Mouse (Mus musculus) left cerebral cortex, adult 11 months (tissue): ENCODE data around the gene Rnf187.
A peak's percentile ranks its signal among the peaks of the same experiment; 100 is the strongest.
"Not testable (repeated sequence)": the region's sequence is repeated elsewhere in the genome, so short reads cannot be mapped to it uniquely, and the experiment has no call there.

ENCODE experiments used
- DNase-seq: peaks from one replicate; pipeline ENCODE4 v3.0.0; 2022; ENCODE audit warnings: low spot score

The Rnf187 gene

DNA sequence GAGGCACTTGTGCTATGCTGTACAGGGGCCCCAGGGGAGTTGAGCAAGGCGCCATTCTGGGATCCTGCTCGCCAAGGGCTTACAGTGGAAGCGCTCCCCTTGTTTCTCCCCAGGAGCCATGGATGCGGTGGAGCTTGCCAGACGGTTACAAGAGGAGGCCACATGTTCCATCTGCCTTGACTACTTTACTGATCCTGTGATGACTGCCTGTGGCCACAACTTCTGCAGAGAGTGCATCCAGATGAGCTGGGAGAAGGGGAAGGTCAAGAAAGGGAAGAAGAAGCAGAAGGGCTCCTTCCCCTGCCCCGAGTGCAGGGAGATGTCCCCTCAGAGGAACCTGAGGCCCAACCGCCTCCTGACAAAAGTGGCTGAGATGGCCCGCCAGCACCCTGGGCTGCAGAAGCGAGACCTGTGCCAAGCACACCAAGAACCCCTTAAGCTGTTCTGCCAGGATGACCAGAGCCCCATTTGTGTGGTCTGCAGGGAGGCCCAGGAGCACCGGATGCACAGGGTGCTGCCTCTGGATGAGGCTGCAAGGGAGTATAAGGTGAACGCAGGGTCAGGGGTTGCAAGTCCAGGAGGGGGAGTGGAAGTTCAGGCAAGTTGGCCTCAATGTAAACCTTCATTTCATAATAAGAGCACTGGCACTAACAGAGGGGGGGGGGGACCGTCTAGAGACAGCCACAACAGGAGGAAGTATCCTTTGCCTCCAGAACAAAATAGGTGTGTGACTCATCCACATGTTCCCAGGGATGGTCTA is 26.5 kb upstream of the Rnf187 start:
- DNase-seq, result no peak

DNA sequence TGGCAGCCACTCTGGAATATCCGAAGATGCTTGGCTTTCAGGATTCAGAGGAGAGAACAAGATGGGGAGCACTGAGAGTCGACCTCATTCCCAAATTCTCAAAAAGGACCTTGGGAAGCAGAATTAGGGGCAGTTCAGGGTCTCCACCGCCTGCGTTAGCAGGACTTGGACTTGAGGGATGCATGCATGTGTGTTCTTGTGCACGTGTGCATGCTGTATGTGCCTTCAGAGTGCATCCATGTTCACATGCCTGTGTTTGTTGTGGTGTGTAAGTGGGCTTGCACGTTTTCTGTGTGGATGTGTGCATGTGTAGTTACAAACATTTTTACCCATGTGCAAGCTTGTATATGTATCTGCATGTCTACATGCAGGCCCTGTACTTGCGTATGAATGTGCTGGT is 25.5 kb upstream of the Rnf187 start:
- DNase-seq, result no peak

GRCm38 (mm10) chr11:58963543-58963942 is 24.8 kb upstream of the Rnf187 start:
- no peak for DNase-seq

GRCm38 (mm10) chr11:58961364-58962177 is 22.9 kb upstream of the Rnf187 start:
- DNase-seq, result no peak

DNA sequence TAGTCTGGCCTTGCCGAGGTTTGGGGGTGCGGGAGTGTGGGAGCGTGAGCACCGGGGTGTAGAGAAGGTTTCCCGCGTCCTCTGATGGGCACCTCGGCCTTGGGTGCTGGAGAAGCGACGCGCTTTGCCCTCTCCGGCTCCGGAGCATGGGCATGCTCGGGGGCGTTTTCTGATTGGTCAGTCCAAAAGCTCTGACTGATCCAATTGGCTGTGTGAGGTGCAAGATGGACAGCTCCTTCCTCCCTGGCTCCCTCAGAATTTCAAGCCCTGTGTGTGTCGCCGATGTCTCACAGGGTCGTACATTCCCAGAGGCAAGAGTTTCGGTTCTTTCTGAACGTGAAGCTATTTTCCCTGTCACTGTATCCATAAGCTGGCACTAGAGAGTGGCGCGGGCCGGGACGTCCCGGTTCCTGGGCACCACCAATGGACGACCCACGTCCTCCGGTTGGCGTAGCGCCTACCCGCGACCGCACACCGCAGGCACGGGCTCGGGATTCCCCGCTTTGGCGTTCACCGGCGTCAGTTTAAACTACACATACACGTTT is 21.3 kb upstream of the Rnf187 start:
- no peak for DNase-seq

- DNase-seq, result no peak
These were observed 20.6 kb upstream of the Rnf187 start for GRCm38 (mm10) chr11:58959186-58959825.

DNA sequence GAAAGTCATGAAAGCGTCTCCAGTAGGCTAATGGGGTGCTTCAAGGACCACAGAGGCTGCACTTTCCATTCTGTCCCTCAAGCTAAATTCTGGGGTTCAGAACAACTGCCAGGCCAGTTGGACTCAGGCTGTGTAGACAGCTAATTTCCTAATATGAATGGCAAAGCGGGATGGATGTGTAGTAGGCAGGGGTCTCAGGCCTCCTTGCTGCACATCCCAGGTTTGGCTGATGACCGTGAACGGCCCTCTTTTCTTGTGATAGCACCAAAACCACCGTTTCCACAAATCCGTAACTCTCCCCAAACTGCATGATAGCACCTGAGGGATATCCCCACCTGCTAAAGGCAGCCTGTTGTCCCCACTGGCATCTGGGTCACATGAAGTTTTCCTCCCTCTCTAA is 19.8 kb upstream of the Rnf187 start:
- no peak for DNase-seq

DNA sequence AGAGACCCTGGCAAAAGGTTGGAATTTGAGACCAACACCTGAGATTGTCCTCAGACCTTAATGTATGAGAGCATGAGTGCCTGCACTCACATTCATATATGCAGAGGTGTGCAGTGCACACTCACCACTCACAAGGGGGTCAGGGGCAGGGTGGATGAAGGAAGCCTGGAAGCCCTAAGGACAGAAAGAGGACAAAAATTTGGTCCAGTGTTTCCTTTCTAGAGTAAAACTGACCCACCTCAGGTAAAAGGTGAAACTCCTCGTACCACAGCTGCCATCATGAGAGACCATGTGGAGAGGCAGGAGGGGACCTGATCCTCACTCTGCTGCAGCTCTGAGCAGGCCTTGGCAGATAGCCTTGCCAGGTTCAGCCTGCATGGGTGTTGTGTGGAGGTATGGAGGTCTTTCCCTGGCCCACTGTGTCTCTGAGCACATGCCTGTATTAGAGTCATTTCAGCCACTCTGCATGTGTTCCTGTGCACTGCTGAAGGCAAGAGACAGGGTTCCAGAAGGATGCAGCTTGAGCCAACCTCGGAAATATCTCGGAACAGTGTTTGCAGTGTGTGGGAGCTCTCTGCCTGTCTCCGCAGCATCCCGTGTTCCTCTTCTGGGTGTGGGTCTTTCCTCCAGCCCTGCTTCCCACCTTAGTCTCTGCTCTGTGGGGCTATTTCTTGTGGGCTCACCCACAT is 18.7 kb upstream of the Rnf187 start:
- DNase-seq, result no peak

GRCm38 (mm10) chr11:58955868-58956257 is 17.1 kb upstream of the Rnf187 start:
- no peak for DNase-seq

GRCm38 (mm10) chr11:58955143-58955867 is 16.6 kb upstream of the Rnf187 start:
- DNase-seq, result no peak

- peak; percentile 99 for DNase-seq
These were observed 15.9 kb upstream of the Rnf187 start, which contains the start of the genes Hist3h2a and Trim17 for GRCm38 (mm10) chr11:58954420-58955142. TSS of gene Hist3h2a (plus strand) at chr11:58954685. TSS of gene Trim17 (plus strand) at chr11:58954685.

DNA sequence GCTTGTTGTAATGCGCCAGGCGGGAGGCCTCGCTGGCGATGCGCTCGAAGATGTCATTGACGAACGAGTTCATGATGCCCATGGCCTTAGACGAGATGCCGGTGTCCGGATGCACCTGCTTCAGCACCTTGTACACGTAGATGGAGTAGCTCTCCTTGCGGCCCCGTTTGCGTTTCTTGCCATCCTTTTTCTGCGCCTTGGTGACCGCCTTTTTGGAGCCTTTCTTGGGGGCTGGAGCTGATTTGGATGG is 15.4 kb upstream of the Rnf187 start:
- not testable (repeated sequence) for DNase-seq

- no peak for DNase-seq
These were observed 14.8 kb upstream of the Rnf187 start for GRCm38 (mm10) chr11:58953351-58954169.

- no peak for DNase-seq
These were observed 12.5 kb upstream of the Rnf187 start for GRCm38 (mm10) chr11:58951210-58951609.

- no peak for DNase-seq
These were observed 11.0 kb upstream of the Rnf187 start for GRCm38 (mm10) chr11:58949480-58950431.

DNA sequence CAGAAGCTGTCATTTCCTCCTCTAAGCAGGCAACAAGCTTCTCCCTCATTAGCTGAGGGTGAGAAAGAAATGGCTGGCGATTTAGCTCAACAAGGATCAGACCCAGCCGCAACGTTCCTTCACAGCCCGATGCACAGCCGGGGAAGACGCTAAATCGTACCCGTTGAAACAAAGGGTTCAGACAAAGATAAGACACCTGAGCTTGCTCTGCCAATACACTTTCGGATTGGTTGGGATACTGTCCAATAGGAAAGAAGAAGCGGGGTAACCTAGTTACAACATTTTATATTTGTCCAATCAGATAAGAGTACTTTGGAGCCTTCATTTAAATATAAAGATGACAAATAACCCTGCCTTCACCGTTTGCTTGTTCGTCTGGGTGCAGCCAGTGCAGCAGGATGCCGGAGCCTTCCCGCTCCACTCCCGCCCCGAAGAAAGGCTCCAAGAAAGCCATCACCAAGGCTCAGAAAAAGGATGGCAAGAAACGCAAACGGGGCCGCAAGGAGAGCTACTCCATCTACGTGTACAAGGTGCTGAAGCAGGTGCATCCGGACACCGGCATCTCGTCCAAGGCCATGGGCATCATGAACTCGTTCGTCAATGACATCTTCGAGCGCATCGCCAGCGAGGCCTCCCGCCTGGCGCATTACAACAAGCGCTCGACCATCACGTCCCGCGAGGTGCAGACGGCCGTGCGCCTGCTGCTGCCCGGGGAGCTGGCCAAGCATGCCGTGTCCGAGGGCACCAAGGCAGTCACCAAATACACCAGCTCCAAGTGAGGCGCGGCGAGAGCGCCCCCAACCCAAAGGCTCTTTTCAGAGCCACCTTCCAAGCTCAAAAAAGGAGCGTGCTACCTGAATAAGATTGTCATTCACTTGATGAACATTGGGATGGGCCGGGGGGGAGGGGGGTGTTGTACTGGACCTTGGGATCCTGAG is 10.1 kb upstream of the Rnf187 start, which contains the start of gene Hist3h2ba:
Hist3h2ba (plus strand) TSS at position 379 of the 938 bp plus-strand sequence.
- DNase-seq, result peak; percentile 88

DNA sequence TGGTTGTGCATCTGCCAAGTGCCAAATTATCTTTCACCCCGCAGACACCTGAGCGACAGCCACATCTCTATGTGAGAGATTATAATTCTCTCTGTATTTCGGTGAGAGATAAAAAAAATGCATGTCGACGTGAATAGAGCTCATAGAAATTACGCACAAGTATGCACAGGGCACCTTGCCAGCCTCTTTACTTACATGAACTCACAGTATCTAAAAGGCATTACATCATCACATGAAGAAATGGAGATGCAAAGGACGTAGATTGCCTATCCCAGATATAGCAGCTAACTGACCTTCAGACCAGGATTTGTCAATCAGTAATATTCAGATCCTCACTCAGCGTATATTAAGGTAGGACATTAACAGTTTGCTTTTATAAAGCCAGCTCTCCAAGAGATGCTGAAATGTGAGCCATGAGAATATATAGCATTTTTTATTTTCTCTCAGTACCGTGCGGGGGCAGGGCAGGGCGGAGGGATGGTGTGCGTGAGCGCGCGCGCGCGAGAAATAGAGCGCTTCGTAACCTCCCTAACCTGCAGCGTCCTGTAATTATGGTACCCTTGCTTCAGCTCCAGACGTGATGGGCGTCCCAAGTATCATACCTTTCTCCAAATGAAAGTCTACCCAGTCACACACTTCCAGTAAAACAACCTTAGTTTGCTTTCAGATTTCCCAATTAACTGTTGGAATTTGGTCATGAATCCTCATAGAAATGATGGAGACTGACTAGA is 9.2 kb upstream of the Rnf187 start:
- DNase-seq, result no peak
